Mouse (Mus musculus): ENCODE results near the gene Mlip.
"Not testable (repeated sequence)": the region's sequence is repeated elsewhere in the genome, so short reads cannot be mapped to it uniquely, and the experiment has no call there.

The Mlip gene

GRCm38 (mm10) chr9:77251511-77252112 is 101.2 kb downstream of the Mlip start:
- DNase-seq (ENCODE audit: low read depth, low spot score), result no peak

GRCm38 (mm10) chr9:77198250-77198649 is 154.5 kb downstream of the Mlip start:
- no peak for DNase-seq (ENCODE audit: low read depth, low spot score)

GRCm38 (mm10) chr9:77179486-77179885 is 173.3 kb downstream of the Mlip start:
- DNase-seq (ENCODE audit: low read depth, low spot score), result no peak

GRCm38 (mm10) chr9:77175870-77176269 is 176.9 kb downstream of the Mlip start:
- no peak for DNase-seq (ENCODE audit: low read depth, low spot score)

- DNase-seq (ENCODE audit: low read depth, low spot score), result no peak
Measured at GRCm38 (mm10) chr9:77172044-77172443, 180.7 kb downstream of the Mlip start.

GRCm38 (mm10) chr9:77165877-77166276 is 186.9 kb downstream of the Mlip start:
- no peak for DNase-seq (ENCODE audit: low read depth, low spot score)

GRCm38 (mm10) chr9:77161764-77162163 is 191.0 kb downstream of the Mlip start:
- peak; percentile 27 for DNase-seq (ENCODE audit: low read depth, low spot score)

- no peak for DNase-seq (ENCODE audit: low read depth, low spot score)
Measured at GRCm38 (mm10) chr9:77160277-77160926, 192.4 kb downstream of the Mlip start.

- no peak for DNase-seq (ENCODE audit: low read depth, low spot score)
Measured at GRCm38 (mm10) chr9:77148518-77149257, 204.1 kb downstream of the Mlip start.

GRCm38 (mm10) chr9:77119735-77120134 is 233.0 kb downstream of the Mlip start:
- no peak for DNase-seq (ENCODE audit: low read depth, low spot score)

- no peak for DNase-seq (ENCODE audit: low read depth, low spot score)
Measured at GRCm38 (mm10) chr9:77096886-77097285, 255.9 kb downstream of the Mlip start.

- DNase-seq (ENCODE audit: low read depth, low spot score), result not testable (repeated sequence)
Measured at GRCm38 (mm10) chr9:77083221-77083620, 269.5 kb downstream of the Mlip start.

- no peak for DNase-seq (ENCODE audit: low read depth, low spot score)
Measured at GRCm38 (mm10) chr9:77071676-77072075, 281.1 kb downstream of the Mlip start.

GRCm38 (mm10) chr9:77056611-77057010 is 296.2 kb downstream of the Mlip start:
- DNase-seq (ENCODE audit: low read depth, low spot score), result no peak

- no peak for DNase-seq (ENCODE audit: low read depth, low spot score)
Measured at GRCm38 (mm10) chr9:77054426-77055193, 298.2 kb downstream of the Mlip start.
